Mouse (Mus musculus) layer of hippocampus, postnatal 14 days (tissue): ENCODE results near the gene Rpl36al. TPM values are rescaled to one million over a fixed set of nuclear protein-coding genes. Genes with fewer than 3 reads are reported as not detected.

Source experiments
- DNase-seq, 2 experiments: peaks; one replicate each; pipeline ENCODE4 v3.0.0; 2021 to 2022; ENCODE audit warnings: low spot score in 2 of 2, mixed read lengths in 1 of 2
- long read RNA-seq, 2 experiments: library from polyadenylated mRNA; stranded (forward); transcript quantifications; one replicate each; pipeline ENCODE4 v2.0.0; 2021
- total RNA-seq, 2 experiments: library from RNA; stranded (reverse); gene quantifications; 2 replicates each; pipeline ENCODE4 v1.2.3; 2021

The Rpl36al gene
- total RNA-seq: 100 to 1,000 TPM; 182 to 204 TPM
- long read RNA-seq, experiment 1, transcript Rpl36al-201 (2 exons, 526 nt): major isoform, 55 of 57 reads
- long read RNA-seq, experiment 1, partial matches to known transcripts: 0 of 57 reads
- long read RNA-seq, experiment 1, other reads (novel, unspliced or antisense): 0 of 57 reads
- long read RNA-seq, experiment 2, transcript Rpl36al-201 (2 exons, 526 nt): major isoform, 152 of 161 reads
- long read RNA-seq, experiment 2, transcript Rpl36al-202 (1 exons, 1,276 nt): minor isoform, 8 of 161 reads
- long read RNA-seq, experiment 2, partial matches to known transcripts: 0 of 161 reads
- long read RNA-seq, experiment 2, other reads (novel, unspliced or antisense): 1 of 161 reads

GRCm38 (mm10) chr12:69183583-69184308, at the start of gene Rpl36al, which contains the start of gene Mgat2:
Gene Rpl36al, minus strand, starts transcription at chr12:69184083.
Gene Mgat2, plus strand, starts transcription at chr12:69184157.
- DNase-seq: peak; percentile 99

GRCm38 (mm10) chr12:69229251-69229650, 45.4 kb upstream of the Rpl36al start:
- DNase-seq: no peak

- DNase-seq: peak; percentile 81 to 87
These were observed 44.0 kb upstream of the Rpl36al start, which contains the start of gene Pole2 for GRCm38 (mm10) chr12:69227776-69228466. Gene Pole2, minus strand, starts transcription at chr12:69228195.

- DNase-seq: no peak
These were observed 36.9 kb upstream of the Rpl36al start for GRCm38 (mm10) chr12:69220613-69221277.

- no peak for DNase-seq
These were observed 32.7 kb upstream of the Rpl36al start for GRCm38 (mm10) chr12:69216587-69216986.

- DNase-seq: peak; percentile 64 to 77
These were observed 31.3 kb upstream of the Rpl36al start for GRCm38 (mm10) chr12:69215000-69215785.

- no peak for DNase-seq
These were observed 30.5 kb upstream of the Rpl36al start for GRCm38 (mm10) chr12:69214393-69214792.

- DNase-seq: no peak
These were observed 29.4 kb upstream of the Rpl36al start for GRCm38 (mm10) chr12:69213186-69213777.

- peak in 1 of 2 experiments; percentile 26 for DNase-seq
These were observed 27.2 kb upstream of the Rpl36al start for GRCm38 (mm10) chr12:69211057-69211456.

GRCm38 (mm10) chr12:69210056-69210979, 26.4 kb upstream of the Rpl36al start:
- DNase-seq: no peak

GRCm38 (mm10) chr12:69208520-69208919, 24.6 kb upstream of the Rpl36al start:
- no peak for DNase-seq

- no peak for DNase-seq
These were observed 24.0 kb upstream of the Rpl36al start for GRCm38 (mm10) chr12:69207926-69208325.

GRCm38 (mm10) chr12:69207396-69207795, 23.5 kb upstream of the Rpl36al start:
- DNase-seq: no peak

- peak in 1 of 2 experiments; percentile 40 for DNase-seq
These were observed 20.4 kb upstream of the Rpl36al start, which contains the start of gene Gm49384 for GRCm38 (mm10) chr12:69204052-69204833. Gene Gm49384, minus strand, starts transcription at chr12:69204267.

GRCm38 (mm10) chr12:69198985-69199384, 15.1 kb upstream of the Rpl36al start:
- DNase-seq: no peak

- peak; percentile 61 to 69 for DNase-seq
These were observed 14.3 kb upstream of the Rpl36al start, which contains the start of gene Dnaaf2 for GRCm38 (mm10) chr12:69198164-69198535. Gene Dnaaf2, minus strand, starts transcription at chr12:69198429.

GRCm38 (mm10) chr12:69197378-69198163, 13.7 kb upstream of the Rpl36al start:
- peak; percentile 40 to 43 for DNase-seq
